Comparison of ENCODE assay signal across 8 mouse cellular contexts in the genomic region with DNA sequence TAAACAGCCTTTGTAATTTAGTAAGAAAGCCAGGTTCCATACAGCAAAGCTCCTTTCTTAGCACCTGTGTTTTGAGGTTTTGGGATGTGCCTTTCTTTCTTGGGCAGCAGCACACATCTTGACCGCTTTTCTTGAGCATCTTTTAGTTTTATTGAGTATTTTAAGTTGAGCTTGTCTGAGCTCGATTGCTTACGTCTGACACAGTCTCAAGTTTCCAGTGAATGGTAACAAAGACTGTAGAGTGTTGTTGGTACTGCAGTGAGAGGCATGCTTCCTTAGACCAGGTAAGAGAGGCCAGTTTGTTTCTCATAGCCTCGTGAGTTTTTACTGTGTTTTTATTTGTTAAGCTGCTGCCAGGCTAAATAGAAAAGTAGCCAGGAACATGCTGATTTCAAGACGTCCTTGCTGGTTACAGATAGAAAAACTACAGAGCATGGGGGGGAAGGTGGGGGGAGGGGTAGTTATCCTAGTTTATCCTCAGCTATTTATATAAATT.
DNase-seq lines count a peak whose midpoint lies in the region; ATAC-seq and TF ChIP-seq lines count a peak whose summit lies in the region.

No protein-coding gene starts in this region.

- peak overlapping the region; percentile 71 for H3K9ac ChIP-seq in heart, embryonic 13.5 days

- no peak for TF ChIP-seq POLR2A in cerebellum, adult 2 months (IDR thresholded peaks at IDR 0.05; ENCODE audit: borderline replicate concordance, insufficient read depth, low read length)

- H3K4me2 ChIP-seq in heart, embryonic 13.5 days, result peak overlapping the region; percentile 86

- no peak for TF ChIP-seq CTCF in cerebellum, adult 2 months (IDR thresholded peaks at IDR 0.05; ENCODE audit: borderline replicate concordance, insufficient read depth, low read depth, low read length)

- no peaks in the 10 kb centered on the region for H3K4me1 ChIP-seq in cerebellum, adult 2 months (ENCODE audit: control insufficient read depth, insufficient read depth, low read length)
- peaks cover 10% of the 10 kb centered on the region for H3K4me1 ChIP-seq in heart, embryonic 13.5 days

- no peaks in the 10 kb centered on the region for H3K36me3 ChIP-seq in heart, embryonic 13.5 days

- H3K9me3 ChIP-seq in heart, embryonic 13.5 days, result no peaks in the 10 kb centered on the region

- 18% methylated on average over 5 of the region's 5 CpGs for WGBS in cerebellum, adult 2 months
- WGBS in heart, embryonic 13.5 days, result 2% methylated on average over 5 of the region's 5 CpGs

- H3K27me3 ChIP-seq in cerebellum, adult 2 months (ENCODE audit: control insufficient read depth, insufficient read depth, low read length), result no peaks in the 10 kb centered on the region
- H3K27me3 ChIP-seq in heart, embryonic 13.5 days (replicated peaks), result no peaks in the 10 kb centered on the region

- peak; percentile 40; the same call in 1 of the 2 replicates for ATAC-seq in heart, embryonic 13.5 days (ENCODE audit: extremely low read depth, insufficient number of reproducible peaks, low FRiP score, low TSS enrichment)
- peak; percentile 78 for ATAC-seq in megakaryocyte-erythroid progenitor cell, adult 5-6 weeks (replicated peaks; ENCODE audit: low FRiP score, low TSS enrichment, poor library complexity, severe bottlenecking)

- H3K27ac ChIP-seq in cerebellum, adult 2 months (ENCODE audit: insufficient read depth, low read length), result no peak overlapping the region
- H3K27ac ChIP-seq in heart, embryonic 13.5 days (replicated peaks), result peak overlapping the region; percentile 70

- peak overlapping the region; percentile 40 for H3K4me3 ChIP-seq in cerebellum, adult 2 months (replicated peaks; ENCODE audit: insufficient read depth, low read depth, low read length)
- peak overlapping the region; percentile 57 for H3K4me3 ChIP-seq in heart, embryonic 13.5 days

- peak in 1 of 2 experiments; percentile 27 for DNase-seq in cerebellum, adult 2 months
- DNase-seq in cerebellum, adult 11-12 months, result no peak
- peak; percentile 31 to 43 for DNase-seq in B cell, adult 2 months
- DNase-seq in embryo, embryonic 10.5 days (ENCODE audit: low spot score), result peak; percentile 87
- DNase-seq in kidney, postnatal 10 days, result peak; percentile 42
- DNase-seq in thymus, postnatal 14 days, result peak; percentile 18
